Mouse (Mus musculus) activated CD4-positive, CD25-positive, alpha-beta regulatory T cell, adult 4 months (primary cell): ENCODE results near the gene Fhit. TPM values are rescaled to one million over a fixed set of nuclear protein-coding genes. Genes with fewer than 3 reads are reported as not detected.
"Not testable (repeated sequence)": the region's sequence is repeated elsewhere in the genome, so short reads cannot be mapped to it uniquely, and the experiment has no call there.

ENCODE experiments used
- ATAC-seq: one replicate; pipeline ENCODE4 v1.8.0; 2017
- polyA plus RNA-seq, 2 experiments: library from polyadenylated mRNA; unstranded; fragments of 100-300 nt; shearing (Covaris generic); gene quantifications; one replicate each; pipeline ENCODE4 v1.2.1; 2017

Gene Fhit
- polyA plus RNA-seq, 2 experiments from 2014 or later: 4.9 to 7.5 TPM

DNA sequence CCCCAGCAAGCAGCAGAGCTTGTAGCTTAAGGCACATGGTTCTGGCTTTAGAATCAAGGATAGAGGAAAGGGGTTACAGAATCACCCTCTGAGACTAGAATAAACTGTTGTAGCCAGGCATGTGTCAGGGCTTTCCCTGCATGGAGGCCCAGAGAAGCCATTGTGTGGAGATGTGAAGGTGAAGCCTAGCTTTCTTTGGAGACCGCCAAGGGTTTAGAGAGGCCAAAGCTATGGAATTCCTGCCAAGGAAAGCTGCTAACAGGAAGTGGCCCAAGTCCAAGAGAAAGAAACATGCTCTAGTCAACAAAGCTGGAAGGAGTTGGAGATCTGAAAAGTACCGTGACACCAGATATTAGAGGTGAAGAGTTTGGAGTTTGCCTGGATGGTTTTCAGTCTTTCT, 1262.3 kb downstream of the Fhit start:
- no peak for ATAC-seq

DNA sequence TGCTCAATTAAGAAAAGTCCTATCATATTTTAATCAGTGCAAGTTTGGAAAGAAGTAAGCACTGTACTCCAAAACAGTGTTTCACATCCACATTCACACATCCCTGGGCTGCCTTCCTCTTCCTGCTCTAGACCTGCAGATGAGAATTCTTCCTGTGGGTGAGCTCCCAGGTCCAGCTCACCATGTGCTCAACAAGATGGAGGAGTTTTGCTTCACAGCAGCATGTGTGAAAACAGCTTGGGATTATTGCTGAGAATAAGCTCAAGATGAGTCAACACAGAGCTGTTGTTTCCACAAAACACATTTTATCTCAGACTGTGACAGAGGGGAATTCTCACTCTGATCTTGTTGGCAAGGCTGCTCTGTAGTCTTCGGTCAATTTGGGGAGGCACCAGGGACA, 1265.3 kb downstream of the Fhit start:
- no peak for ATAC-seq

DNA sequence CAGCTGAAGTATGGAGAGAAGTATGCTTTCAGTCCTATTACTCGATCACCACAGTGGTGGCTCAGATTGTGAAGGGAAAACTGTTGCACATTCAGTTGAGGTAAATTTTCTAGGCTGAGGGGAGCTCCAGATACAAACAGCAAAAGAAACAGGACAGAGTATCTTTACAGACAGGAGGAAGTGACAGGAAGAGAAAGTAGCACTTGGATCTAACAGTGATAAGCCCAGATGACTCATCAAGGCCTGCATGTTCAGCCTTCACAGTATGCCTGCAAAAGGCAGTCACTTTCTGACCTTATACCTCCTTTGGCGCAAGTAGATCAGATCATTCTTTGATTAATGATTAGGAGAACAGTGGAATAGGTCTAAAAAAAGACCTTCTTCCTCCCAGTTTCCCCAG, 1309.8 kb downstream of the Fhit start:
- no peak for ATAC-seq

DNA sequence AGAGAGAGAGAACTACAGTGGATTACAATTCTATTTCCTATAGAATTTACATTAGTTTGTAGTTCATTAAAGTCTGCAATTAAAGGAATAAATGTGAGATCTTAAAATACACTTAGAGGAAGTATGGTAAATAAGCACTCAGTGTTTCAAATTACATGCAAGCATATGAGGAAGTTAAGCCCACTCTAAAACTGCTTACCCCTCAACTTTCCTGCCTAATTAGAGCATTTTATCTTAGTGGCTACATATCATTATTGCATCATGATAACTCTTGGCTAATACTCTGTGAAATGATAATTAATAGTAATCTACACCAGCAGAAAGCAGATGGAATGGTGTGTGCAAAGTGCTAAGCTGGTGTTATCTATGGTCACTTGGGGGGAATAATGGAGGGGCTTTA, 1329.5 kb downstream of the Fhit start:
- ATAC-seq: no peak

DNA sequence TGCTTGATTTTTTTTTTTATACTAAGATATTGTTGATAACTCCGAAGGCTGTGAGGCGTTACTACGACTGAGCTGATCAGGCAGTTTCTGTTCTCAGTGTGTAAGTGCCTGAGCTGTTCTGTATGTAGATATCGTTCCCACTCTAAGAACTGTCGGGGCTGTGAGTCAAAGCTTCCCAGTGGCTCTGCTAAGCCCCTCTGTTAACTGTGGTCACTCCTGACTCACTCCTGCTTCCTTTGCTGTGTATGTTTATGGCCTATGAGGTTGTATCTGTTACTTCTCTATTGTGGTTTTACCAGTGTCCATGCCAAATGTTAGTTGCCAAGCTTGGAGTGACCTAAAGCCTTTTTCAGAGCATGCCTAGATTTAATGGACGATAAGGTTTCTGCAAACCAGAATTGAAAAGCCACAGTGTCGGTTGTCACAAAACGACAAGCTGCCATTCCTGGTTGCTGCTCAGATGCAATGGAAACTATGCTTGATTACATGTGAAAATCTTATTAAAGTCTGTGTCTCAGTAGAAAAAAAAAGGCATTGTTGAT, 1333.1 kb downstream of the Fhit start:
- not testable (repeated sequence) for ATAC-seq

DNA sequence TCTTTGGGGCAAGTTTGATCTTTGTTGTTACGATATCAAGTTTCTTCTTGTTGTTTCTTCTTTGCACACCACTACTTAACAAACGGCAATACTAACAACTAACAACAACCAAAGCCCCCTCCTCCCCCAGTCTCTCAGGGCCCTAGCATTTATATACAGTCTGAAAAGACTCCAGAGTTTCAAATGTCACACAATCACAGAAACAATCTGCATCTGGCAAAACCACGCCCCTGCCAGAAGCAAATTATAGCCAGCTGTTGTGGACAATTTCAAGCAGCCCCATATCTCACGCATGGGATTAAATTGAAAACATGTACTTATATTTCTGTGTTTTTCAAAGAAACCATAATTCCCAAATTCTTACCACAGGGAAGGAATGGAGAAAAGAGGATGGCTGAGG, 1345.9 kb downstream of the Fhit start:
- ATAC-seq: no peak

DNA sequence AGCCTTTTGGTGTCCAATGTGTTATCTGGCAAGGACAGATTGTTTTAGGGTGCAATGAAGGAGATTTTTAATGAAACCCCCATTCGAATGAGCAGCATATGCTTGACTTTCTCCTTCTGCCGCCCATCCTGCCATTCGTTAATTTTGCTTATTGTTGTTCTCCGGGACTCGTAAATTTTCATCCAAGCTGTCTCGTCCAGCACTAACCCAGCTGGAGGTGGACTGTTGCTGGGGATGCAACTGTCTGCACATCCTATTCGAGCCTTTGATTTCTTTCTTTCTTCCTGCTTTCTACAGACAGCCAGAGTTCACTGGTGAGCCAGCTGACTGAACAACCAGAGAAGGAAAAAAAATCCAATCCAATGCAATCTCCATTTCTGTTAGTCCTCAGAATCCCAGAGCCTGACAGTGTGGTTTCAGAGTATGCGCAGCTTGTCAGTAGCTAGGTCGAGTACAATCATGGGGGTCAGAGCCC, 1350.0 kb downstream of the Fhit start:
- ATAC-seq: no peak

DNA sequence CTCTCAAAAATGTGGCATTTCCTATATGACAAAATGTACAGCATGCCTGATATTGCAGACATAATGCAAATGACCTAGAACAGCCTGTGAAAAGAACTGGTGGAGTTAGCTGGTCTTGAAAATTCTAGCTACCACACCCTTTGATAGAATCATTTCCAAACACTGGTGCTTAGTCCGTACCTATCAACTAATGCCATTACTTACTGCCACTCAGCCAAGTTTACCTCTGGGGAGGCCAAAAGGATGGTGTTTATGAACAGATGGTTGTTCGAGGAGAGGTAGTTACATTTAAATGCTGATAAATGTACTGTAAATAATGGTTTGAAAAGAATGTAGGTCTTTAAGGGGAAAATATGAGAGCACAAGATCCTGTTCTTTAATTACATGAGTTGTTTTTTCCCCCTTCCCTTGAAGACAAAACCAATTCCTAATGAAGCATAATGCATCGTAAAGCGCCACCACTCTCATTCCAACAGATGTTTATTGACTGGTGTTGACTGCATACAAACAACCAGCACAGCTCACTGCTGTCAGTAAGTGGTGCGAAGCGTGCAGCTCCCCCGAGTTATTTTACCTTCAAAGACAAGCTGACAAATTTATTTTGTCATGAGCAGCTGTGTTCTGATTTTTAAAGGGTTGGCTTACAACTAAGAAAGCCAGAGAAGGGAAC, 1350.5 kb downstream of the Fhit start:
- ATAC-seq: no peak

DNA sequence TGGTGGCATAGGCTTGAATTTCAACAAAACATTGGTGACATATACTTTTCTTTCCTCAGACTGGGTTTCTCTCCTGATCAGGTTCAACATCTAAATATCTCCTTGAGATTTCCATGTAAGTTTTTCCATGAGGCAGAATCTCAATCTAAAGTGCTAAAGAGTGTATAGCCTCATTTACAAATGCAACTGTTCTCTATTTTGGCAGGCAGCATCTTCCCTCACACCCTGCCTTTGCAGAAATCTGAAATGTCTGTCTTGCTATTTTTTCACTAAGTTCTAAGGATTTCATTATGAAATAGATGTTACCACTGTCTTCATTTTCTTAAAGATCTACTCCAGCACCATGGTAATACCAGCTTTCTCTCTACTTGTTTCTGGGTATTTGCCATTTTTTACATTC, 1368.4 kb downstream of the Fhit start:
- ATAC-seq: no peak

DNA sequence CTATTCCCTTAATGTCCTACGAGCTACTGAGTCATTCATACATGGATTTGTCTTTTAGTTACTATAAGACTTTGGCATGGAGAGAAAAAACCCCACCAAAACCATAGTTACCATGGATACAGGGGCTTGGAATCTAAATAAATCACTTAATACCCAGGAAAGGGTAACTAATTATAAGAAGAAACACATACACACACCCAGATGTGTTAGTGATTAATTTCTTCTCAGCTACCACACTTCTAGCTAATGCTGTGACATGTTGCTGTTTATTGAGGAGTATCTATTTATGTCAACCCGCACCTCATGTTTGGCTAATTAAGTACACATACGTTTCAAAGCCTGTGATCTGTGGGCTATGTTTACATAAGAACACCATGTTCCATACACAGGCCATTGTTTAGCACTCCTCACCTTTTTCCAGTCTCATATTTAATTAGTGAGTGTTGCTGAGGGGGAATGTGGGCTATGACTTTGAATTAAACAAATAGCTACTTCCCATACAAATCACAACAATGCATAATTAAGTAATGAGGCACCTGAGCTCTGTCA, 1373.4 kb downstream of the Fhit start:
- no peak for ATAC-seq

DNA sequence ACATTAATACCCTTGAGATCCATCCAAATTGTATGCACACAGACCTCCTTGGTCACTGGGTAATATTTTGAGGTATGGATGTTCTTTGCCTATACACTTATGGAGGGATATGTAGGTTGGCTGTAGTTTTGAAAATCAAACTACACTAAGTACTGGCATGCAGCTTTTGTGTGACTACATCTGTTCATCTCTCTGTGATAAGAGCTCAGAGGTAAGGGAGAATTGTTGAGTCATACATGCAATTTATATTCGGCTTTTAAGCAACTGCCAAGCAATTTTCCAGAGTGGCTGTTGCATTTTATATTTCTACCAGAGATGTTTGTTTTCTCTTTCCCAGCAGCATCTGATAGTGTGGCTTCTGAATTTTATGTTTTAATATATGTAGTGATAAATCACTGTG, 1374.4 kb downstream of the Fhit start:
- ATAC-seq: no peak

DNA sequence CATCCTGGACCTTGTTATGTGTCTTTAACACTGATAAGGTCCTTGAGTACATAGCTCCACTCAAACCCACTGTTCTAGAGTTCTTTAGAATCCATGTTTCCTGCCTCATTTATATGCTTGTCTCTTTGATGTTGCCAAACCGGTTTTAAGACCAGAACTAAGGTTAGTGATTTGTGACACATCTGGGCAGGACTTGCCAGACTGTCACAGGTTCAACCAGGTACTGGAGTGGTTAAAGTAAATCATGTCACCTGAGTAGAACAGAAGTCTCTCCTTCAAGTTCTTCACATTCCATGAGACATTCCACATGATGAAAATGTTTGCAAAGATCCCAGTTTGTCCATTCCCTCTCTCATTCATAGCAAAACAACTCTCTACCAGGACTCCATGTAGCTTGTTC, 1376.0 kb downstream of the Fhit start:
- ATAC-seq: no peak

DNA sequence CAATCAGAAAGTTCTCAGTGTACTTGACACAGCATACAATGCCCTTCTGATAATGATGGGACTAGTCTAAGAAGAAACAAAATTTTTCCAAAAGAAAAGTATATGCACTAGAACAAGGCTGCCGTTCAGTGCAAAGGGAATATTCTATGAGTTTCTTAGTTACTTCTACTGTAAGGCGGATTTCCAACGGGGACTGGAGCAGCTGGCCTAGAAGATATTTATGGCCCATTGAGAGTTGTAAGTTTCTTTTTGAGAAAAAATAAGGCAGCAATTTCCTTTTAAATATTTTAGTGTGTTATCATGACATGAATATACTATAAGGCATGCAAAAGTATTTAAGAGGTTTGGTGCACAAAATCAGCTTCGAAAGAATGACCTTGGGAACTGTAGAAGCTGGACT, 1410.5 kb downstream of the Fhit start:
- ATAC-seq: no peak

DNA sequence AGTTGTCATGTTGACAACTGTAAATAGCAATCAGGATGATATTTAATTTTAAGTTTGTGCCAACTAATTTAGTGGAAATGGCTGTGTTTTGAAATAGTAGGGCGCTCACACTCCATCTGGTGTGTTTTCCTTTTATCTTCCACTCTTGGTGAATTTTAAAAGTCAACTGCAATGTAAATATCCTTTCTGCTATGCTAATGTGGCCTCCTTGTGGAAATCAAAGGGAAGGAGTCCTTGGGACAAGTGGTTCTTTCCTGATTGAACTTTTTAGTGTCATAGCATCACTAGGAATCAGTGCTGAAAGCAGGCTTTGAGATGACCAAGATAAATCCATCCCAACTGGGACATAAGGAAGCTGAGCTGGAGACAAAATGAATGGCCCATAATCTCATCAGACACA, 1413.1 kb downstream of the Fhit start:
- ATAC-seq: no peak

DNA sequence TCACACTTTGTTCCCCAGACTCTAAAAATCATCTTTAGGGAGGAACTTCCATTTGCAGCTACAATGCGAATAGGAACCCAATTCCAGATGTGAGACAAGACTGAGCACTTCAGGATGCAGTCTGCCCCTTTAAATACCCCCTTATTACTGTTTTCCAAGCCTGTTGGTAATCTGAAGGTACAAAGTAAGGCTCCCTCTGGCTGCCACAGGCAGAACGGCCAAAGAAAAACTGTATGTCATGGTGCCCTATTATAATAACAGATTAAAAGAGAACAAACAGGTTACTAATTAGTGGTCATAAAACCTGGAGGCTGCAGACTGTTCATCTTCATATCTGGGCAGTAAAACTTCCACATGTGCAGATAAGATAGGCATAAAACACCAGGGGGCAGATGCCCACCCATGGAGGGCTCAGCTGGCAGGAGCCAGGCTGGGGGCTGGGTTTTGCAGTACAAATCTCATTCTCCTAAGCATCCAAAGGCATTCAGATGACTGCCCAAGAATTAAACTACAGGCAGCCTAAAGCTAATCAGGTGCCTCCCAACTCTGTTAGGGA, 1439.8 kb downstream of the Fhit start:
- no peak for ATAC-seq

DNA sequence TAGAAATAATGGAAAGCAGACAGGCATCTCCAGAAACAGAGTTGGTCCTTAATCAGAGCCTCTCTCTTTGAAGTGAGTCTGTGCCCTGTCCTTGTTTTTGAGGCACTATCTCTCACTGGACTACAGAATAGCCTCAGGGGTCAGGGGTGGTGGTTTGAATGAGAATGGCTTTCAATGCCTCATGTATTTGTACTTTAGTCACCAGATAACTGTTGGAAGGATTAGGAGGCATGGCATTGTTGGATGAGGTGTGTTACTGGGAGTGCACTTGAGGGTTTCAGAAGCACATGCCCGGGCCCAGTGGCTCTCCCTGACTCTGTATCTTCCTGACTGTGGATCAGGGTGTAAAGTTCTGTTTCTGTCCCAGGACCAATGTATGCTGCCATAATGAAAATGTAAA, 1463.2 kb downstream of the Fhit start:
- ATAC-seq: no peak

DNA sequence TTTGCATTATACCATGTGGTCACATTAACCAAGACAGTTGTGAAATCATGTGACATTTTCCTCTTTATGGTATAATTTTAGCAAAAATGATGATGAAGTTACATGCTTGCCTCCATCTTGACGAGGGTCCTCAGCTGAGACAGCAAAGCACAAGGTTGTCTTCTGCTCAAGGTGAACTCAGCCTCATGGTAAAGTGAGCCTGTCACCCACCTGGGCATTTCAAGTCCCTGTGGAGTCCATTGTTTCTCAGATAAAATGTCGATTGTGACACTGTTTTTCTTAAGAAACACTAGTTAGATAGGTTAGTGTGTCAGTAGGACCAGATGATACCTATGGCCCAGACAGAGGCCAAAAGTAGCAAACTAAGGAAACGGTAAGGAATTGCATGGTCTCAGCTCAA, 1464.7 kb downstream of the Fhit start:
- ATAC-seq: no peak

DNA sequence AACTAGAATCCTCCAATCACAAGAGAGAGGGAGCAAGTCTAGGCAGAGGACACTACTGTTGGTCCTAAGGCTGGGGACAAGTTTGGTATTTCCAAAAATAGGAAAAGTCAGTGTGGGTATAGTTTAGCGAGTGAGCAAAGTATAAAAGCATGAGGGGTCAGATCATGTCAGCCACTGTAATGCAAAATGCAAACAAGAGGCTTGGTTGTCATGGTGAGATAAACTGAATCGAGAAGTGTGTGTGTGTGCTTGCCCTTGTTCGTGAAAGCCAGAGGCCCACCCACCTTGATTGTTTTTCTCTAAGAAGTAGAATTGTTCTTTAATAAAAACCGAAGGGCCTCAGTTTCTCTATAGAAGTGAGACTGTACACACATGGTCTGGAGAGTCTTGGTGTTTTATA, 1465.8 kb downstream of the Fhit start:
- ATAC-seq: no peak

DNA sequence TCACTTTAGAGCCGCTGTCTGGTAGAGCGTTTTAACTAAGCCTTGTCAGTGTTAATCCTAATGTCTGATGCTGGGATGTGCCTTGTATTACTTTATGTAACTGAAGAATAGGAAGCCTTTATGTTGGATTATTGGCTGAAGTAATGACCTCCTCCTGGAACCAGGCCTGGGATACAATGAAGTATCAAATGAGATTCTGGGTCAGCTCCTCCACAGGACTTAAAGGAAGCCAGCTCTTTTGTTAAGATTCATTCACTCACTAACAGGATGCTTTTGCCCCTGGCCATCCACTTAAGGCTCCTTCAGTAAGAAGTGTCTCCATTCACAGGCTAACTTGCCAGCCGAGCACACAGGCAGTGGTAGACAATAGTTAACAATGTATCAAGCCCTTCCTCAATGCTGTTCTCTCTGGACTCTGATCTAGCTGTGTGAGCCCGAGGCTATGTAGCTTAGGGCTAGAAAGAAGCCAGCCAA, 1466.6 kb downstream of the Fhit start:
- no peak for ATAC-seq

DNA sequence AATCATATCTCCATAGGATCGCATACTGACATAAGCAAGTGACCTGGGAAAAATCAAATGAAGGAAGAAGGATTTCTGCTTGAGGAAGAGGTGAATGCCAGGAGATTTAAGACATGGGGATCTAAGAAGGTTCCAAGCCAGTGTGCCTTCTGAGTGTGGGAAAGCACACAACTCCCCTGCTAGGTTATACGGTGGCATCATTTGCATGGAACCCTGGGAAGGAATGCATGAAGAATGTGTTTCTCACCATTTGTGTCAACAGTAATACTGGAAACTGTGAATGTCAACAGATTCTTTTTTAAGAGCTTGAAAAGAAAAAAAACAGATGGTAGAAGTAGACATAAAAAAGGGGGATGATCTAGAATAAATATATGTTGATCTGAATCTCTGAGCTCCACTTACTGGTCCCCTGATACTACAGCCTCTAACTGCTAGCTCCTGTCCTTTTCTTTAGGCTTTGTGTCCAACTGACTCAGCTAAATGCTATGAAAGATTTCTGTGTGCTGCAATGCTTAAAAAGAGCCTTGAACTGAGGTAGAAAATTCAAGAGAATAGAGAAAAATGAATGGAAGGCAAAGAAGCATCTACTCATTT, 1473.1 kb downstream of the Fhit start:
- no peak for ATAC-seq

DNA sequence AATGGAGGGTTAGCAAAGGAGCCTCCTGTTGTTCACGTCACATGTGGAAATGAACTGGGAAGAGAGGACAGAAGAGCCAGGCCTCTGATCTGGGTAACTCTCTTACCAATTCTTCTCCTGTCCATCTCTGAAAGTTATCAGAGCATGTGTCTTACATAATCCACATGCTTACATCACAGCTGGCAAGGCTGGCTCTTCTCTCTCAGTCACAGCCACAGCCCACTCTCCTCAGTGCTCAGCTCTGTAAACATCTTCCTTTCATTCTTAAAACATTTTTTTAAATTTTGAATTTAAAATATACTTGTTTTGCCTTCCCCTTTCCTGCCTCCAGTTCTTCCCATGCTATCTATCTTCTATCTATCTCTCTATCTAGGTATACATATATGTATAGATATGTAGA, 1477.5 kb downstream of the Fhit start:
- ATAC-seq: no peak

DNA sequence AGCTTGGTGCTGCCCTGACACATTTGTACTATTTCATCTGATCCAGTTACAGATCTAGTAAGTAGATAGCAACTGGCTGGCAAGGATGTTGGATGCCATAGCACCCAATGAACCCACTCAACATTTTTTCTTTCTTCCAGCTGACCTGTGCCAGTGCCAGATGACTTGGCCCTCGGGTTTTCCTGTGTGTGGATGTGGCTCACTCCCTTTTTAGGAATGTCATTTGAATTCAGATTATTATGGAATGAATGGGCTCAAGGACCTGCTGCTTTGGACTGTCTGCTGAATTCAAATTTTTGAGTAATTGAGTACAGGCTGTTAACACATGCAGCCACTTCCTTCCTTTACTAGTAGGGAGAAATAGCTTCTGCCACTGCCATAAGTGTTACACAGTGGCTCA, 1489.1 kb downstream of the Fhit start:
- no peak for ATAC-seq

DNA sequence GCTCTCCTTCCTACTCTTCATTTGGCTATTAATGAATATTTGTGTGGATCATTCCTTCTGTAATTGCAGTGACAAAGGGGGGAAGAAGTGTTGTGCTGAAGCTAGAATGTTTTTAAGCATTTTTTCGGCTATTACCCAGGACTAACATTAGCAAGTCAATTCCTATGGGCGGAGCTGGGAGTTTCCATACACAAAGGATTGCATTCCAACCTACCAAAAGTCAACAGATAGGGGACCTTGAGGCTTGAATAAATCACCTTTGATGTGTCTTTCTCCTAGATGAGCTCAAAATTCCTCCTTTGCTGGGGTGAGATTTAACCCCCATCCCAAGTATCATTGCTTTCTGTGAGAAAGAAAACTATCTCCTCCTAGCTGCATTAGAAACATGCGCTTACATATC, 1490.1 kb downstream of the Fhit start:
- no peak for ATAC-seq

DNA sequence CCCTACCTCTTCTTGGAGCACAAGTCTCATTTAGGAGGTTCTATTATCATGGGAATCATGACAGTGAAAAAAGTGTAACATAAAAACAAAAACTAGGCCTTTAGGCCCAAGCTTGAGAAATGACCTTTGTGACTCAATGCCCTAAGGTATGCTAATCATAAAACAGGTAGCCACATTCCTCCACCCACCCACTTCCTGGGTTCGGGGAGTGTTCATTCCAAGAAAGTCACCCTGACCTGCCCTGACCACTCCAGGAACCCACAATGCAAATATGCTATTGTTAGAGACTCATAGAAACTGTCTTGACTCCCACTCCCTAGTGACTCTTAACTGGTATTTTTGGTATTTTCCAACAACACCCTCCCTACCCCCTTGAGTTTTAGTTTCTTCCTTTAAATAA, 1492.1 kb downstream of the Fhit start:
- ATAC-seq: no peak
